Mouse (Mus musculus) brain, embryonic 14.5 days (tissue): ENCODE measurements around the gene Tiam2.

Experiments used
- CTCF ChIP-seq: fragments of 200-500 bp; IDR thresholded peaks from 2 replicates; pipeline ENCODE4 v1.5.1; 2012; ENCODE audit warnings: inconsistent platforms, mild to moderate bottlenecking, moderate library complexity, borderline replicate concordance; ENCODE audit not compliant: insufficient read depth, insufficient read length; ENCODE audit errors: extremely low read depth
- POLR2A ChIP-seq: fragments of 200-500 bp; IDR thresholded peaks from 2 replicates; pipeline ENCODE4 v1.6.1; 2012; ENCODE audit warnings: mild to moderate bottlenecking, inconsistent platforms, borderline replicate concordance; ENCODE audit not compliant: poor library complexity, insufficient read depth, insufficient read length, severe bottlenecking; ENCODE audit errors: extremely low read depth

GRCm38 (mm10) chr17:3361751-3362150, 35.4 kb downstream of the Tiam2 start:
- no peak for TF ChIP-seq CTCF
- no peak for TF ChIP-seq POLR2A
